Mouse (Mus musculus) liver, embryonic 16.5 days (tissue): ENCODE measurements around the gene Tyw3. TPM values are rescaled to one million over a fixed set of nuclear protein-coding genes. Genes with fewer than 3 reads are reported as not detected.
A peak's percentile ranks its signal among the peaks of the same experiment; 100 is the strongest.
"Not testable (repeated sequence)": the region's sequence is repeated elsewhere in the genome, so short reads cannot be mapped to it uniquely, and the experiment has no call there.

Experiments
- ATAC-seq: fragments of 200-750 bp; cut with Nextera tagmentation; 2 replicates; pipeline ENCODE4 v1.8.0; 2017; ENCODE audit warnings: low read depth, mild to moderate bottlenecking, moderate number of reproducible peaks, moderate library complexity
- H3K27ac ChIP-seq: fragments of 300-500 bp; sonication (generic); 2 replicates; pipeline ENCODE4 v1.5.1; 2014; ENCODE audit warnings: mild to moderate bottlenecking, low read length
- H3K27me3 ChIP-seq: fragments of 300-500 bp; sonication (generic); 2 replicates; pipeline ENCODE4 v1.6.1; 2014; ENCODE audit warnings: low read depth, low read length, mixed read lengths; ENCODE audit not compliant: control insufficient read depth, insufficient read depth
- H3K36me3 ChIP-seq: fragments of 300-500 bp; sonication (generic); 2 replicates; pipeline ENCODE4 v1.6.1; 2014; ENCODE audit warnings: mild to moderate bottlenecking; ENCODE audit not compliant: control insufficient read depth, insufficient read depth
- H3K4me1 ChIP-seq: fragments of 300-500 bp; sonication (generic); 2 replicates; pipeline ENCODE4 v1.6.1; 2014; ENCODE audit warnings: low read depth, low read length, mixed read lengths; ENCODE audit not compliant: control insufficient read depth
- H3K4me2 ChIP-seq: fragments of 300-500 bp; sonication (generic); 2 replicates; pipeline ENCODE4 v1.6.1; 2014; ENCODE audit warnings: low read depth, low read length, mixed read lengths
- H3K4me3 ChIP-seq: fragments of 300-500 bp; sonication (generic); 2 replicates; pipeline ENCODE4 v1.5.1; 2014; ENCODE audit warnings: low read depth, mild to moderate bottlenecking, low read length
- H3K9ac ChIP-seq: fragments of 300-500 bp; sonication (generic); 2 replicates; pipeline ENCODE4 v1.6.1; 2014; ENCODE audit warnings: low read depth, low read length
- H3K9me3 ChIP-seq: fragments of 300-500 bp; sonication (generic); replicated peaks from 2 replicates; pipeline ENCODE4 v1.6.1; 2016; ENCODE audit warnings: low read length; ENCODE audit not compliant: control insufficient read depth
- WGBS: fragments of 180-500 bp; shearing (Covaris S2); extraction: QIAGEN DNeasy Blood & Tissue Kit; methylation state at CpG from one replicate; pipeline ENCODE4 v1.1.7; 2014; ENCODE audit not compliant: insufficient replicate concordance; 5-methylcytosine and 5-hydroxymethylcytosine counted together
- polyA plus RNA-seq: library from polyadenylated mRNA; unstranded; fragments of >200 nt; fragmentation: Nextera tagmentation; extraction: Ambion mirVana; gene quantifications from 2 replicates; pipeline ENCODE4 v1.2.1, GENCODE M21; 2015

Tyw3 gene
- 2.3 and 3.6 TPM in 2 replicates for polyA plus RNA-seq

GRCm38 (mm10) chr3:154596934-154597554 lies at the start of gene Tyw3:
Gene Tyw3 (minus strand): TSS chr3:154597104.
- Histone ChIP-seq H3K9ac (peak within 1 kb of the TSS; percentile 74), H3K4me1 (peaks cover 3% of the 10 kb centered on the region), H3K27me3 (no peaks in the 10 kb centered on the region), H3K4me3 (peak within 1 kb of the TSS; percentile 84), H3K36me3 (peaks cover 3% of the 10 kb centered on the region; the same call in 1 of the 2 replicates), H3K27ac (peak within 1 kb of the TSS; percentile 80), H3K9me3 (no peaks in the 10 kb centered on the region), H3K4me2 (peak within 1 kb of the TSS; percentile 78)
- WGBS: 0% methylated on average over 38 of the region's 38 CpGs
- peak; percentile 95 for ATAC-seq

GRCm38 (mm10) chr3:154633091-154633490 lies 36.2 kb upstream of the Tyw3 start:
- Histone ChIP-seq H3K36me3 (no peaks in the 10 kb centered on the region), H3K9ac (no peak overlapping the region), H3K27me3 (no peaks in the 10 kb centered on the region), H3K9me3 (no peaks in the 10 kb centered on the region), H3K4me1 (no peaks in the 10 kb centered on the region), H3K4me3 (no peak overlapping the region), H3K4me2 (no peak overlapping the region), H3K27ac (no peak overlapping the region)
- 68% methylated on average over 5 of the region's 5 CpGs for WGBS
- ATAC-seq: no peak

GRCm38 (mm10) chr3:154631281-154631680 lies 34.4 kb upstream of the Tyw3 start:
- not testable (repeated sequence) for H3K4me1 ChIP-seq, H3K9ac ChIP-seq, H3K9me3 ChIP-seq, ATAC-seq, H3K27me3 ChIP-seq, H3K4me3 ChIP-seq, H3K36me3 ChIP-seq, H3K4me2 ChIP-seq, H3K27ac ChIP-seq
- WGBS: 50% methylated on average over 2 of the region's 2 CpGs

DNA sequence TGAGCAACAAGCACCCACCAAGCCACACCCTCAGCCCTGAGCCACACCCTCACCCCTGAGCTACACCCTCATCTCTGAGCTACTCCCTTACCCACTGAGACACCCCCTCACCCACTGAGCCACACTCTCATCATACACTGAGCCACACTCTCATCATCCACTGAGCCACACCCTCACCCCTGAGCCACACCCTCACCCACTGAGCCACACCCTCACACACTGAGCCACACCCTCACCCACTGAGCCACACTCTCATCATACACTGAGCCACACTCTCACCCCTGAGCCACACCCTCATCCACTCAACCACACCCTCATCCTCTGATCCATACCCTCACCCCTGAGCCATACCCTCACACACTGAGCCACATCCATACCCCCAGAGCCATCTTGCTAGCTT lies 31.4 kb upstream of the Tyw3 start:
- Histone ChIP-seq H3K36me3 (no peaks in the 10 kb centered on the region), H3K9ac (no peak overlapping the region), H3K4me2 (no peak overlapping the region), H3K4me1 (no peaks in the 10 kb centered on the region), H3K27ac (no peak overlapping the region), H3K27me3 (no peaks in the 10 kb centered on the region), H3K9me3 (no peaks in the 10 kb centered on the region), H3K4me3 (no peak overlapping the region)
- ATAC-seq: peak; percentile 76

GRCm38 (mm10) chr3:154616106-154616505 lies 19.2 kb upstream of the Tyw3 start:
- 66% methylated on average over 4 of the region's 4 CpGs for WGBS
- no peak for ATAC-seq

DNA sequence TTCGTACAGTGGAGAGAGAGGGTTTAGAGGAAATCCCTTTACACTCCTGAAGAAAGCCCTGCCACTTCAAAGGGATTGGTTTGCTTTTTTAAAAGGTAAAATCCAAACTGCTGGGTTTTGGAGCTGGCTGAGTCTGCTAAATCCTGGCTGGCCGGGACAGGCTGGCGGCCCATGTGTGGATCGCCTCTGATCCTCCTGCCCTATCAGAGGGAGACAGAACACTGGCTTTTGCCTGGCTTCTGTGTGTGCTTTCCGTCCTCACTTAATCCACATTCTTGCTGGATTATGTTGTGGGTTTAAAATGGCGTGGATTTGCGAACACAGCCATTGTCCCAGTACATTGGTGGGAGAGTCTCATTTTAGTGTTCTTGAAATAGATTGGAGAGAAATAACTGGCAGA lies 18.4 kb upstream of the Tyw3 start:
- Histone ChIP-seq H3K4me3 (no peak overlapping the region), H3K27me3 (no peaks in the 10 kb centered on the region), H3K36me3 (peaks cover 4% of the 10 kb centered on the region), H3K27ac (no peak overlapping the region), H3K9me3 (no peaks in the 10 kb centered on the region), H3K9ac (no peak overlapping the region), H3K4me2 (no peak overlapping the region), H3K4me1 (no peaks in the 10 kb centered on the region)
- WGBS: 77% methylated on average over 7 of the region's 7 CpGs
- no peak for ATAC-seq

More at GRCm38 (mm10) chr3:154616106-154616505, 19.2 kb upstream of the Tyw3 start:
- peaks cover 4% of the 10 kb centered on the region for H3K36me3 ChIP-seq
- no peaks in the 10 kb centered on the region for H3K27me3 ChIP-seq
- no peak overlapping the region for H3K9ac ChIP-seq
- H3K4me3 ChIP-seq: no peak overlapping the region
- H3K27ac ChIP-seq: no peak overlapping the region
- no peaks in the 10 kb centered on the region for H3K9me3 ChIP-seq
- no peak overlapping the region for H3K4me2 ChIP-seq
- no peaks in the 10 kb centered on the region for H3K4me1 ChIP-seq

DNA sequence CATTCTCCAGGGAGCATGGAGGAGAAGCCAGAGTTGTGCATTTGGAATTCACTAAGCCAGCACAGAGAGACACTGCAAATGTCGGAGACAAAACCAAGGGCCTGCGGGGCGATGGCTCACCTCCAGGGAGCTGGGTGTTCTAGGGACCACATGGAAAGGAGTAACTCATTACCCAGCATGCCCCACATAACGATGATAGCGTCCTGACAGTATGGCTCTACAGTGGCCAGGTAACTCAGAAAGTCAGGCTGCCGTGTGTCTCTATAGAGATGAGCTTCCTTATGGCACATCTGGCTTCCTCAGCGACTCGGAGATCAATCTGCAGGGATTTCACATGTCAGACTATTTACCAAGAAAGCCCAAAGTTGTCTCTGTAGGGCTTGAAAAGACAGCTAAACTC lies 17.9 kb upstream of the Tyw3 start:
- Histone ChIP-seq H3K9me3 (no peaks in the 10 kb centered on the region), H3K27ac (no peak overlapping the region), H3K9ac (no peak overlapping the region), H3K4me2 (no peak overlapping the region), H3K4me1 (no peaks in the 10 kb centered on the region), H3K27me3 (no peaks in the 10 kb centered on the region), H3K36me3 (peaks cover 4% of the 10 kb centered on the region), H3K4me3 (no peak overlapping the region)
- no peak for ATAC-seq
- 81% methylated on average over 8 of the region's 8 CpGs for WGBS

- no peak overlapping the region for H3K27ac ChIP-seq
Measured at GRCm38 (mm10) chr3:154611888-154612287, 15.0 kb upstream of the Tyw3 start.

DNA sequence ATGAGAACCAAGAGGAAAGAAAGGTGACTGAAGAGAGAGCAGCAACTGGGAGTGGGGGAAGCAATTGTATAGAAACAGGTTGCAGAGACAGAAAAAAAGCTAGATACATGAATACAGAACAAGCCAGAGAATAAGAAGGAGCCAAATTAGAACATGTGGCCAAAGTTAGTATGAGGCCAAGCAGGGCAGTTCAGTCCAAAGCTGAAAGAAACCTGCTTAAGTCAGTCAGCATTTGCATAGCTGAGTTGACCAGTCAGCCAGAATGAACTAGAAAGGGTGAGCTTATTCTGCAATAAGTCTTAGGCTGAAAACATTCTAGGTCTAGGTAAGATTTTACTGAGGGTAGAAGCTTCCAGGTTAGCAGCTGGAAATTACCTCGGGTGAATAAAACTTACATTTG lies 11.0 kb upstream of the Tyw3 start:
- no peak for ATAC-seq
- Histone ChIP-seq H3K4me3 (no peak overlapping the region), H3K4me2 (no peak overlapping the region), H3K27me3 (no peaks in the 10 kb centered on the region), H3K9ac (no peak overlapping the region), H3K4me1 (no peaks in the 10 kb centered on the region), H3K27ac (no peak overlapping the region), H3K36me3 (peaks cover 4% of the 10 kb centered on the region), H3K9me3 (no peaks in the 10 kb centered on the region)
- 59% methylated on average over 1 of the region's 1 CpGs for WGBS

More at GRCm38 (mm10) chr3:154611888-154612287, 15.0 kb upstream of the Tyw3 start:
- H3K9me3 ChIP-seq: no peaks in the 10 kb centered on the region
- no peaks in the 10 kb centered on the region for H3K27me3 ChIP-seq
- H3K36me3 ChIP-seq: peaks cover 4% of the 10 kb centered on the region
- ATAC-seq: no peak
- no peak overlapping the region for H3K9ac ChIP-seq
- no peak overlapping the region for H3K4me3 ChIP-seq
- WGBS: 57% methylated on average over 3 of the region's 3 CpGs
- H3K4me2 ChIP-seq: no peak overlapping the region
- H3K4me1 ChIP-seq: no peaks in the 10 kb centered on the region
